Mouse (Mus musculus): ENCODE results near the gene Npdc1.

- TF ChIP-seq CTCF (IDR thresholded peaks at IDR 0.05; ENCODE audit: low read depth, low read length) (no peak), TAL1 (conservative IDR thresholded peaks at IDR 0.05; ENCODE audit: low read depth, low read length) (no peak), GATA1 (IDR thresholded peaks at IDR 0.05; ENCODE audit: borderline replicate concordance, low read length) (no peak), GATA2 (IDR thresholded peaks at IDR 0.05; ENCODE audit: borderline replicate concordance, low read depth, low read length) (no peak), POLR2AphosphoS5 (IDR thresholded peaks at IDR 0.05; ENCODE audit: insufficient replicate concordance, low read depth, low read length) (no peak)
Observed at GRCm38 (mm10) chr2:25402972-25403601, 3.9 kb downstream of the Npdc1 start.
